Mouse (Mus musculus): ENCODE measurements around the gene Gpc6. TPM values are rescaled to one million over a fixed set of nuclear protein-coding genes. Genes with fewer than 3 reads are reported as not detected.

The Gpc6 gene
- polyA plus RNA-seq, 1 experiment from 2014 or later = 28.6 TPM

- Histone ChIP-seq H3K4me3 (no peak overlapping the region), H3K27me3 (no peaks in the 10 kb centered on the region), H3K4me1 (no peaks in the 10 kb centered on the region), H3K9ac (no peak overlapping the region), H3K36me3 (no peaks in the 10 kb centered on the region), H3K9me3 (no peaks in the 10 kb centered on the region), H3K27ac (no peak overlapping the region), H3K4me2 (no peak overlapping the region)
- 90% methylated on average over 3 of the region's 3 CpGs for WGBS
- ATAC-seq (ENCODE audit: borderline replicate concordance, extremely low read depth, low FRiP score, low TSS enrichment) = no peak
Observed at GRCm38 (mm10) chr14:117283631-117284030, 358.5 kb downstream of the Gpc6 start.

- ATAC-seq (ENCODE audit: borderline replicate concordance, extremely low read depth, low FRiP score, low TSS enrichment) = no peak
- no peaks in the 10 kb centered on the region for H3K9me3 ChIP-seq
- no peak overlapping the region for H3K9ac ChIP-seq
- no peak overlapping the region for H3K4me2 ChIP-seq
- no peaks in the 10 kb centered on the region for H3K4me1 ChIP-seq
- H3K27ac ChIP-seq = no peak overlapping the region
- H3K36me3 ChIP-seq = no peaks in the 10 kb centered on the region
- no peaks in the 10 kb centered on the region for H3K27me3 ChIP-seq
- 89% methylated on average over 4 of the region's 4 CpGs for WGBS
- no peak overlapping the region for H3K4me3 ChIP-seq
Observed at GRCm38 (mm10) chr14:117293746-117294145, 368.6 kb downstream of the Gpc6 start.

DNA sequence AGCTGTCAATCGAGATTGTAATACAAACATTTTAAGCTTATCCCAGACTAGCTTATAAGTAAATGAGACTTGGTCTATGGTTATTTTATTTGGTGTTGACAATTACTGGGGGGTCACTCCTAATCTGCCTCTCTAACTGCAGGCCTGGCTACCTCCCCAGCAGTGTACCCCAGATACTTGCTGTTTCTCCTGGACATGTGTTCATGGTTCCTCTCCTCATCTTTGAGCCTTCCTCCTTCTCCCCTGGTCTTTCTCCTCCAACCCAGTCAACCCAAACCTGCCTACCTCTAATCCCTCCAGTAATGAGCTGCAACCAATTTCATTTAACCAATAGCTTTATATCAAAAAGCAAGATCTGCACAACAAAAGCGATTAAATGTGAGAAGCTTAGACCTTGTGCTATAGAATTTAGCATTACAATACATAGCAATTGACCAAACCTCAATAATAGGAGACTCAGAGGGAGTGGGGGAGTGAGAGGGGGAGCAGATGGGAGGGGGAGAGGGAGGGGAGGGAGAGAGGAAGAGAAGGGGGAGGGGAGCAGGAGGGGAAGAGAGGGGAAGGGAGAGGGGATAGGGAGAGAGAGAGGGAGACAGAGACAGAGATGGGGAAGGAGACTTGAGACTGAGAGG, 371.2 kb downstream of the Gpc6 start:
- no peak overlapping the region for H3K4me3 ChIP-seq
- 97% methylated on average over 2 of the region's 2 CpGs for WGBS
- no peaks in the 10 kb centered on the region for H3K9me3 ChIP-seq
- H3K27me3 ChIP-seq = no peaks in the 10 kb centered on the region
- no peaks in the 10 kb centered on the region for H3K4me1 ChIP-seq
- ATAC-seq (ENCODE audit: borderline replicate concordance, extremely low read depth, low FRiP score, low TSS enrichment) = no peak
- H3K36me3 ChIP-seq = no peaks in the 10 kb centered on the region
- no peak overlapping the region for H3K27ac ChIP-seq
- no peak overlapping the region for H3K9ac ChIP-seq
- H3K4me2 ChIP-seq = no peak overlapping the region

GRCm38 (mm10) chr14:117301019-117301418, 375.9 kb downstream of the Gpc6 start:
- Histone ChIP-seq H3K36me3 (no peaks in the 10 kb centered on the region), H3K27me3 (no peaks in the 10 kb centered on the region), H3K9me3 (no peaks in the 10 kb centered on the region), H3K27ac (no peak overlapping the region), H3K9ac (no peak overlapping the region), H3K4me1 (no peaks in the 10 kb centered on the region), H3K4me3 (no peak overlapping the region), H3K4me2 (no peak overlapping the region)
- WGBS = 64% methylated on average over 3 of the region's 3 CpGs
- no peak for ATAC-seq (ENCODE audit: borderline replicate concordance, extremely low read depth, low FRiP score, low TSS enrichment)

- Histone ChIP-seq H3K27me3 (no peaks in the 10 kb centered on the region), H3K27ac (no peak overlapping the region), H3K4me3 (no peak overlapping the region), H3K36me3 (no peaks in the 10 kb centered on the region), H3K9ac (no peak overlapping the region), H3K4me2 (no peak overlapping the region), H3K9me3 (no peaks in the 10 kb centered on the region), H3K4me1 (no peaks in the 10 kb centered on the region)
- 66% methylated on average over 8 of the region's 8 CpGs for WGBS
- no peak for ATAC-seq (ENCODE audit: borderline replicate concordance, extremely low read depth, low FRiP score, low TSS enrichment)
Observed at GRCm38 (mm10) chr14:117303901-117304722, 379.0 kb downstream of the Gpc6 start.

GRCm38 (mm10) chr14:117304723-117305010, 379.6 kb downstream of the Gpc6 start:
- Histone ChIP-seq H3K9me3 (no peaks in the 10 kb centered on the region), H3K27ac (no peak overlapping the region), H3K9ac (no peak overlapping the region), H3K27me3 (no peaks in the 10 kb centered on the region), H3K4me1 (no peaks in the 10 kb centered on the region), H3K36me3 (no peaks in the 10 kb centered on the region), H3K4me3 (no peak overlapping the region), H3K4me2 (no peak overlapping the region)
- WGBS = 73% methylated on average over 2 of the region's 2 CpGs
- ATAC-seq (ENCODE audit: borderline replicate concordance, extremely low read depth, low FRiP score, low TSS enrichment) = no peak

GRCm38 (mm10) chr14:117309997-117310520, 384.9 kb downstream of the Gpc6 start:
- Histone ChIP-seq H3K4me1 (no peaks in the 10 kb centered on the region), H3K36me3 (no peaks in the 10 kb centered on the region), H3K4me2 (no peak overlapping the region), H3K27ac (no peak overlapping the region), H3K9me3 (no peaks in the 10 kb centered on the region), H3K4me3 (no peak overlapping the region), H3K9ac (no peak overlapping the region), H3K27me3 (no peaks in the 10 kb centered on the region)
- ATAC-seq (ENCODE audit: borderline replicate concordance, extremely low read depth, low FRiP score, low TSS enrichment) = no peak
- WGBS = 88% methylated on average over 3 of the region's 3 CpGs

DNA sequence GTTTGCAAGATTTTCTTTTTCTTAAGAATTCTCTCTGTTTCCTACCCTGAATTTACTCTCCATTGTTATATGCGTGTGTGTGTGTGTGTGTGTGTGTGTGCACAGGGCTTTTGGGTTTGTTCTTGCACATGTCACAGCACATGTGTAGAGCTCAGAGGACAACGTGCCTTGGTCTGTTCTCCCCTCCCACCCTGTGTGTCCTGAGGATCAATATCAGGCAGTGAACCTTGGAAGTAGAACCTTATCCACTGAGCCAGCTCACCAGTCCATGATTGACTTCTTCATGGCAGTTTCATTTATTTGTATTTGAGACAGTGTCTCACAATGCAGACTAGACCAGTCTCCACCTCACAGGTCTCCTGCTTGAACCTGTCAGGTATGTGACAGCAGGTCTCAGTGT, 399.1 kb downstream of the Gpc6 start:
- Histone ChIP-seq H3K36me3 (no peaks in the 10 kb centered on the region), H3K27ac (no peak overlapping the region), H3K4me2 (no peak overlapping the region), H3K27me3 (no peaks in the 10 kb centered on the region), H3K4me1 (no peaks in the 10 kb centered on the region), H3K9me3 (no peaks in the 10 kb centered on the region), H3K9ac (no peak overlapping the region), H3K4me3 (no peak overlapping the region)
- 83% methylated on average over 2 of the region's 2 CpGs for WGBS
- no peak for ATAC-seq (ENCODE audit: borderline replicate concordance, extremely low read depth, low FRiP score, low TSS enrichment)

- Histone ChIP-seq H3K4me3 (no peak overlapping the region), H3K27ac (no peak overlapping the region), H3K36me3 (no peaks in the 10 kb centered on the region), H3K9ac (no peak overlapping the region), H3K27me3 (no peaks in the 10 kb centered on the region), H3K9me3 (no peaks in the 10 kb centered on the region), H3K4me1 (no peaks in the 10 kb centered on the region), H3K4me2 (no peak overlapping the region)
- ATAC-seq (ENCODE audit: borderline replicate concordance, extremely low read depth, low FRiP score, low TSS enrichment) = no peak
- WGBS = 59% methylated on average over 1 of the region's 1 CpGs
Observed at GRCm38 (mm10) chr14:117332256-117332655, 407.1 kb downstream of the Gpc6 start.

GRCm38 (mm10) chr14:117337271-117337670, 412.2 kb downstream of the Gpc6 start:
- no peak for ATAC-seq (ENCODE audit: borderline replicate concordance, extremely low read depth, low FRiP score, low TSS enrichment)
- WGBS = 68% methylated on average over 1 of the region's 1 CpGs

DNA sequence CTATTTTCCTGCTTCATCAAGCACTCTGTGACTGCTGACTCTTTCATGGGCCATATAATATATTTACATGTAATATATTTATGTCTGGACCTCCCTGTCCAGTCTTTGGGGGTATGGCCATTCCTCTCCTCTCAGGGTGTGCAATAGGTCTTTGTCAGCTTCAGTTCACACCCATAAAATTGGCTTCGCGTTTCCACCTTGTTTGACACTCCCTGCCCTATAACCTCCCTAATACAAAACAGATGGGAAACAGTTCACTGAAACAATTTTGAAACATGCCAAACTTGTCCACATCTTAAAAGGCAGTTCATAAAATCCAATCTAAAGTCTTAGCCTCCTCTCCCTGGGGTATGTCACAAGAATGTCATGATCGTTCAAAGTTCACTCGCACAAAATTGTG, 415.4 kb downstream of the Gpc6 start:
- Histone ChIP-seq H3K9ac (no peak overlapping the region), H3K4me1 (no peaks in the 10 kb centered on the region), H3K27ac (no peak overlapping the region), H3K4me2 (no peak overlapping the region), H3K9me3 (no peaks in the 10 kb centered on the region), H3K4me3 (no peak overlapping the region), H3K27me3 (no peaks in the 10 kb centered on the region), H3K36me3 (no peaks in the 10 kb centered on the region)
- ATAC-seq (ENCODE audit: borderline replicate concordance, extremely low read depth, low FRiP score, low TSS enrichment) = no peak
- WGBS = 61% methylated on average over 4 of the region's 4 CpGs

More at GRCm38 (mm10) chr14:117337271-117337670, 412.2 kb downstream of the Gpc6 start:
- Histone ChIP-seq H3K9me3 (no peaks in the 10 kb centered on the region), H3K4me1 (no peaks in the 10 kb centered on the region), H3K4me2 (no peak overlapping the region), H3K27ac (no peak overlapping the region), H3K4me3 (no peak overlapping the region), H3K36me3 (no peaks in the 10 kb centered on the region), H3K9ac (no peak overlapping the region), H3K27me3 (no peaks in the 10 kb centered on the region)

GRCm38 (mm10) chr14:117344505-117344904, 419.4 kb downstream of the Gpc6 start:
- H3K27me3 ChIP-seq = no peaks in the 10 kb centered on the region
- no peak overlapping the region for H3K27ac ChIP-seq
- no peak for ATAC-seq (ENCODE audit: borderline replicate concordance, extremely low read depth, low FRiP score, low TSS enrichment)
- H3K9ac ChIP-seq = no peak overlapping the region
- no peaks in the 10 kb centered on the region for H3K4me1 ChIP-seq
- H3K4me2 ChIP-seq = no peak overlapping the region
- H3K4me3 ChIP-seq = no peak overlapping the region
- WGBS = 86% methylated on average over 6 of the region's 6 CpGs
- no peaks in the 10 kb centered on the region for H3K36me3 ChIP-seq
- H3K9me3 ChIP-seq = no peaks in the 10 kb centered on the region

Data from lung, embryonic 15.5 days (tissue).